Mouse (Mus musculus): ENCODE measurements at regions not wholly inside any gene's neighbourhood (a gene's known extent, or its start where the extent isn't known, plus 50 kb on each side); places are given as distances from the start of the nearest gene placed in this dataset.

GRCm38 (mm10) chr5:111535978-111536377 is 118.8 kb downstream of the Mn1 start:
- TF ChIP-seq CTCF (conservative IDR thresholded peaks at IDR 0.05; ENCODE audit: insufficient read depth, insufficient read length, low read depth, low read length) (no peak), POLR2A (IDR thresholded peaks at IDR 0.05; ENCODE audit: low read depth, low read length) (no peak)
